Mouse (Mus musculus) stomach, embryonic 16.5 days (tissue): ENCODE measurements at regions not wholly inside any gene's neighbourhood (a gene's known extent, or its start where the extent isn't known, plus 50 kb on each side); places are given as distances from the start of the nearest gene placed in this dataset.
A peak's percentile ranks its signal among the peaks of the same experiment; 100 is the strongest.

Experiments
- ATAC-seq: fragments of 200-750 bp; cut with Nextera tagmentation; 2 replicates; pipeline ENCODE4 v1.8.0; 2017; ENCODE audit warnings: moderate number of reproducible peaks, moderate TSS enrichment; ENCODE audit not compliant: insufficient read depth, low FRiP score
- H3K27ac ChIP-seq: fragments of 300-500 bp; sonication (generic); 2 replicates; pipeline ENCODE4 v1.5.1; 2014; ENCODE audit warnings: low read length
- H3K27me3 ChIP-seq: fragments of 300-500 bp; sonication (generic); 2 replicates; pipeline ENCODE4 v1.6.1; 2014; ENCODE audit warnings: low read length, control low read depth, mixed read lengths; ENCODE audit not compliant: control insufficient read depth, insufficient read depth
- H3K36me3 ChIP-seq: fragments of 300-500 bp; sonication (generic); 2 replicates; pipeline ENCODE4 v1.6.1; 2014; ENCODE audit warnings: low read length; ENCODE audit not compliant: control insufficient read depth, insufficient read depth
- H3K4me1 ChIP-seq: fragments of 300-500 bp; sonication (generic); 2 replicates; pipeline ENCODE4 v1.6.1; 2014; ENCODE audit warnings: low read length, control low read depth, mixed read lengths; ENCODE audit not compliant: control insufficient read depth, insufficient read depth
- H3K4me2 ChIP-seq: fragments of 300-500 bp; sonication (generic); 2 replicates; pipeline ENCODE4 v1.6.1; 2014; ENCODE audit warnings: low read depth, low read length, mixed read lengths
- H3K4me3 ChIP-seq: fragments of 300-500 bp; sonication (generic); replicated peaks from 2 replicates; pipeline ENCODE4 v1.5.1; 2014; ENCODE audit warnings: mild to moderate bottlenecking, low read length
- H3K9ac ChIP-seq: fragments of 300-500 bp; sonication (generic); 2 replicates; pipeline ENCODE4 v1.6.1; 2014; ENCODE audit warnings: low read length
- H3K9me3 ChIP-seq: fragments of 300-500 bp; sonication (generic); replicated peaks from 2 replicates; pipeline ENCODE4 v1.6.1; 2016; ENCODE audit warnings: low read length, control low read depth; ENCODE audit not compliant: control insufficient read depth
- WGBS: fragments of 180-500 bp; shearing (Covaris S2); extraction: QIAGEN DNeasy Blood & Tissue Kit; methylation state at CpG from one replicate; pipeline ENCODE4 v1.1.7; 2014; 5-methylcytosine and 5-hydroxymethylcytosine counted together

- Histone ChIP-seq H3K9ac (peak overlapping the region; percentile 51), H3K36me3 (no peaks in the 10 kb centered on the region), H3K4me1 (peaks cover 47% of the 10 kb centered on the region), H3K27me3 (no peaks in the 10 kb centered on the region), H3K4me2 (no peak overlapping the region), H3K27ac (peak overlapping the region; percentile 97), H3K9me3 (no peaks in the 10 kb centered on the region), H3K4me3 (no peak overlapping the region)
- 72% methylated on average over 10 of the region's 10 CpGs for WGBS
- no peak for ATAC-seq
Observed at GRCm38 (mm10) chr12:79906738-79907365, 206.0 kb downstream of the Zfp36l1 start.

DNA sequence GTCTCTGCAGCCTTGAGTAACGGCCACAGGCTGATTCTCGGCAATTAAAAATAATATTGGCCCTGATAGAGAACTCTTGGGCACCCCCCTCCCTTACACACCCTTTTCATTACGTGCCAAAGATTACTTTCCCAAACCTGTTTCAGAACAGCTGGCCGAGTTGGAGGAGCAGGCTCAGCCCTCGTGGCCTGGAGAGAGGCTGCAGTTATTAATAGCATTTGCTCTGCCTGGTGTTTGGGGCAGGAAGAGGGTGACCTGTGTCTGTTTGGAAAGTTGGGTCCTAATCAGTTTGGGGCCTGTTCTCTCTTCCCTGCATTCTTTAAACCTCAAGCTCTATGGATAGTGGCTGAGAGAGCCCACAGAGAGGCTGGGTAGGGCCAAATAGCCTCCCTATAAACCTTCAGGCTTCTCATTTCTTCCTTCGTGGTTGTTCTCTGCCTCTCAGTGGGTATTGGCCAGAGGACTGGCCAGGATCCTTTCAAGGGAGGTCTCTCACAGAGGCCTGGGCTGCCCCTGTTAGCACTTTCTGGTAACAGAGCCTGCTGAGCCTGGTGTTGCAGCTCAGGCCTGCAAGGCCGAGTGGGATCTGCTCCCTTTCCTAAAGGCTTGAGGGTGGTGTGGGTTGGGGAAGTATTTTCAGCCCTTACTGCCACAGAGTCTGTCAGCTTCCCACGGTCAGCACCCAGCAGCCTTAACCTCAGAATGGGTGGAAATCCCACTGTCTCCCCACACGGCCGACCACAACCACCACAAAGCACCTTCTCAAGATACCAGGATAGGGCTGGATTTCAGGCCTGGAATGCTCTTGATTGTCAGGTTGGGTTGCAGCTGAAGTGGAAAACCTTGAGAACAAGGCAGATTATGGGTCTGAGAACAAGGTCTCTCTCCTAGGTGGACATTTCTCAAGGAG, 206.7 kb downstream of the Zfp36l1 start:
- 36% methylated on average over 10 of the region's 10 CpGs for WGBS
- Histone ChIP-seq H3K36me3 (no peaks in the 10 kb centered on the region), H3K27me3 (no peaks in the 10 kb centered on the region), H3K4me2 (no peak overlapping the region), H3K9ac (peak overlapping the region; percentile 51), H3K4me1 (peaks cover 42% of the 10 kb centered on the region), H3K4me3 (no peak overlapping the region), H3K9me3 (no peaks in the 10 kb centered on the region), H3K27ac (peak overlapping the region; percentile 97)
- ATAC-seq, result peak; percentile 44; the same call in 1 of the 2 replicates

- Histone ChIP-seq H3K36me3 (no peaks in the 10 kb centered on the region), H3K4me2 (no peak overlapping the region), H3K9ac (peak overlapping the region; percentile 44; the same call in 1 of the 2 replicates), H3K4me1 (peaks cover 37% of the 10 kb centered on the region), H3K4me3 (no peak overlapping the region), H3K27ac (peak overlapping the region; percentile 97), H3K9me3 (no peaks in the 10 kb centered on the region), H3K27me3 (no peaks in the 10 kb centered on the region)
- WGBS, result 48% methylated on average over 2 of the region's 2 CpGs
- ATAC-seq, result peak; percentile 69; the same call in 1 of the 2 replicates
Observed at GRCm38 (mm10) chr12:79904913-79905549, 207.8 kb downstream of the Zfp36l1 start.

DNA sequence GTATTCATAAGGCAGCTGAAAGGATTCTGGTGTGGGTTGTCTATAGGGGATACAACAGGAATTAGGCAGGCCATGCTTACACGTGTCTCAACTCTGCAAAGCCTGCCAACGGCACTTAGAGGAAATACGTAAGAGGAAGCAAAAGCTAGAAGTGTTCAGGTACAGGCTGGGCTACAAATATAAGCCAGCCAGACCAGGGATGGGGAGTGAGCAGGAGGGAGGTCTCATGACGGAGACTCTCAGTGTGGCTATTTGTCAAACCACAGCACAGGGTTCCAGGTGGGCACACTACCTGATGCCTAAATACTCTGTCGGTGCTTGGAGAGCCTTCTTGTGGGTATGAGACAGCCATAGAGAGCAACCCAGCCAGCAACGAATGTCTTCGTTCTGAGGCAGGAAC, 210.1 kb downstream of the Zfp36l1 start:
- no peaks in the 10 kb centered on the region for H3K9me3 ChIP-seq
- H3K4me1 ChIP-seq, result peaks cover 48% of the 10 kb centered on the region
- no peaks in the 10 kb centered on the region for H3K36me3 ChIP-seq
- 70% methylated on average over 7 of the region's 7 CpGs for WGBS
- no peak overlapping the region; the same call in 1 of the 2 replicates for H3K9ac ChIP-seq
- H3K27ac ChIP-seq, result peak overlapping the region; percentile 52
- H3K4me2 ChIP-seq, result no peak overlapping the region
- no peak for ATAC-seq
- H3K27me3 ChIP-seq, result no peaks in the 10 kb centered on the region
- no peak overlapping the region for H3K4me3 ChIP-seq

GRCm38 (mm10) chr12:79902163-79902562, 210.7 kb downstream of the Zfp36l1 start:
- 72% methylated on average over 7 of the region's 7 CpGs for WGBS
- Histone ChIP-seq H3K4me2 (no peak overlapping the region), H3K27ac (peak overlapping the region; percentile 52; the same call in 1 of the 2 replicates), H3K36me3 (no peaks in the 10 kb centered on the region), H3K27me3 (no peaks in the 10 kb centered on the region), H3K9me3 (no peaks in the 10 kb centered on the region), H3K4me1 (peaks cover 42% of the 10 kb centered on the region), H3K9ac (no peak overlapping the region), H3K4me3 (no peak overlapping the region)
- ATAC-seq, result no peak

GRCm38 (mm10) chr12:79898198-79898930, 214.4 kb downstream of the Zfp36l1 start:
- peak; percentile 23; the same call in 1 of the 2 replicates for ATAC-seq
- Histone ChIP-seq H3K4me2 (no peak overlapping the region), H3K9me3 (no peaks in the 10 kb centered on the region), H3K27me3 (no peaks in the 10 kb centered on the region), H3K27ac (peak overlapping the region; percentile 59), H3K36me3 (no peaks in the 10 kb centered on the region), H3K9ac (0 out of 2 replicates have a peak overlapping the region, but pooled peaks have one; percentile 26), H3K4me1 (peaks cover 28% of the 10 kb centered on the region), H3K4me3 (no peak overlapping the region)
- WGBS, result 14% methylated on average over 12 of the region's 12 CpGs

DNA sequence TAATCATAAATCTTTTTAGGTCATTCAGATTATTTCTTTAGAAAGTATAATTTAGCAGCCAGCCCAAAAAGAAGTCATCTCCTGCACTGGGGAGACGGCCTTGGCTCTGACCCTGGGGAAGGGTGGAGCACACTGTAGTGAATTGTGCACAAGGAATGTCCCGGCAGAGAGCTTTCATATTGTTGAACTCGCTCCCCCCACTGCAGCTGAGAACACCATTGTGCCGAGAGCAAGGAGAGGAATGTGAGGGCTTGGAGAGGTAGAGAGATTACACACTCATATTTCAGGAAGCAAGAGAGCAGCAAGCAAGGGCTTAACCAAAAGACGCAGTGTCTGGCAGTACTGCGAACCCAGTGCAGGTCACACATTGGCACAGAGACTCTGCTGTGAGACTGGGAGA, 216.8 kb downstream of the Zfp36l1 start:
- Histone ChIP-seq H3K4me2 (no peak overlapping the region), H3K27ac (peak overlapping the region; percentile 90), H3K27me3 (no peaks in the 10 kb centered on the region), H3K9ac (peak overlapping the region; percentile 57; the same call in 1 of the 2 replicates), H3K36me3 (no peaks in the 10 kb centered on the region), H3K4me3 (no peak overlapping the region), H3K9me3 (no peaks in the 10 kb centered on the region), H3K4me1 (peaks cover 30% of the 10 kb centered on the region)
- WGBS, result 22% methylated on average over 6 of the region's 6 CpGs
- ATAC-seq, result peak; percentile 63; the same call in 1 of the 2 replicates

- Histone ChIP-seq H3K27ac (no peak overlapping the region; the same call in 1 of the 2 replicates), H3K4me3 (no peak overlapping the region), H3K36me3 (no peaks in the 10 kb centered on the region), H3K27me3 (no peaks in the 10 kb centered on the region), H3K4me1 (peaks cover 35% of the 10 kb centered on the region), H3K9me3 (no peaks in the 10 kb centered on the region), H3K4me2 (no peak overlapping the region), H3K9ac (no peak overlapping the region)
- no peak for ATAC-seq
- 66% methylated on average over 7 of the region's 7 CpGs for WGBS
Observed at GRCm38 (mm10) chr12:79895324-79895723, 217.5 kb downstream of the Zfp36l1 start.
